Mouse (Mus musculus) heart, adult 2 months (tissue): ENCODE results near the gene Adpgk. TPM values are rescaled to one million over a fixed set of nuclear protein-coding genes. Genes with fewer than 3 reads are reported as not detected.

Experiments
- DNase-seq, 2 experiments: peaks; one replicate each; pipeline ENCODE4 v3.0.0; 2021
- H3K27ac ChIP-seq: fragments of 200-600 bp; 2 replicates; pipeline ENCODE4 v1.8.1; 2022
- H3K27me3 ChIP-seq: fragments of 200-500 bp; 2 replicates; pipeline ENCODE4 v1.6.1; 2012; ENCODE audit warnings: mild to moderate bottlenecking, low read length, inconsistent platforms, mixed read lengths; ENCODE audit not compliant: control insufficient read depth, insufficient read depth
- H3K36me3 ChIP-seq: fragments of 200-500 bp; 2 replicates; pipeline ENCODE4 v1.6.1; 2012; ENCODE audit warnings: low read length, inconsistent platforms; ENCODE audit not compliant: control insufficient read depth, insufficient read depth
- H3K4me1 ChIP-seq: fragments of 200-500 bp; 2 replicates; pipeline ENCODE4 v1.6.1; 2011; ENCODE audit warnings: low read length; ENCODE audit not compliant: control insufficient read depth, insufficient read depth
- H3K4me3 ChIP-seq: fragments of 200-600 bp; 2 replicates; pipeline ENCODE4 v1.8.1; 2022
- H3K79me2 ChIP-seq: fragments of 200-500 bp; replicated peaks from 2 replicates; pipeline ENCODE4 v1.6.1; 2012; ENCODE audit warnings: mild to moderate bottlenecking, inconsistent platforms, low read length, moderate library complexity, mixed read lengths; ENCODE audit not compliant: control insufficient read depth, insufficient read depth
- H3K9ac ChIP-seq: fragments of 200-500 bp; 2 replicates; pipeline ENCODE4 v1.6.1; 2012; ENCODE audit warnings: low read depth, mild to moderate bottlenecking, control low read depth, inconsistent platforms, low read length, mixed read lengths
- CTCF ChIP-seq: fragments of 200-600 bp; IDR thresholded peaks from 2 replicates; pipeline ENCODE4 v1.8.1; 2022; ENCODE audit warnings: antibody characterized with exemption, mild to moderate bottlenecking, moderate library complexity
- EP300 ChIP-seq: fragments of 200-500 bp; IDR thresholded peaks from 2 replicates; pipeline ENCODE4 v1.6.1; 2011; ENCODE audit warnings: low read depth, low read length, control low read depth; ENCODE audit not compliant: insufficient read depth
- POLR2A ChIP-seq: fragments of 200-500 bp; IDR thresholded peaks from 2 replicates; pipeline ENCODE4 v1.6.1; 2011; ENCODE audit warnings: mild to moderate bottlenecking, low read depth, low read length, control low read depth; ENCODE audit not compliant: insufficient read depth
- WGBS: fragments of 180-500 bp; shearing (Covaris S2); methylation state at CpG from one replicate; pipeline ENCODE4 v1.1.7; 2018; 5-methylcytosine and 5-hydroxymethylcytosine counted together
- intact Hi-C: fragments of 180-260 bp; cut with DNase I; formaldehyde crosslinking; loops from one replicate; pipeline ENCODE4 v1.15.1; 2025
- polyA plus RNA-seq: library from polyadenylated mRNA; depleted of rRNA; stranded (reverse); fragments of >200 nt; gene quantifications from 2 replicates; pipeline ENCODE4 v1.2.3, GENCODE M21; 2012
- total RNA-seq, 2 experiments: library from RNA; stranded (reverse); gene quantifications; 2 replicates each; pipeline ENCODE4 v1.2.3; 2021

Gene Adpgk
- total and polyA plus RNA-seq, 3 experiments, result 6.6 to 7.8 (median 7.7) TPM

DNA sequence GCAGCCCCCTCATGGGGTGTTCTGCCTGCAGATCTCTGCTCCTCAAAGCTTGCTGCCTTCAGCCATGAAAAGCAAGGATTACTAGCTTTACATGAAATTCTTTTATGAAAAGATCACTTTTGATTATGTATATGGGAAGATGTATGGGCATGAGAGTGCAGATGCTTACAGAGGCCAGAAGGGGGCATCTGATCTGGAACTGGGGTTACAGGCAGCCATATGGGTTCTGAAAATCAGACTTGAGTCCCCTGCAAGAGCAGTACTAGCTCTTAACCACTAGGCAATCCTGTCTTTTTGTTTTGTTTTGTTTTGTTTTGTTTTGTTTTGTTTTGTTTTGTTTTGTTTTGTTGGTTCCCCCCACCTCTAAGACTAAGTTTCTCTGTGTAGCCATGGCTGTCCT, 18.2 kb upstream of the Adpgk start:
- no peak for DNase-seq
- no peaks in the 10 kb centered on the region for H3K27me3 ChIP-seq
- no peaks in the 10 kb centered on the region for H3K36me3 ChIP-seq
- no peak overlapping the region for H3K9ac ChIP-seq
- H3K27ac ChIP-seq, result no peak overlapping the region
- peaks cover 3% of the 10 kb centered on the region; the same call in 1 of the 2 replicates for H3K4me1 ChIP-seq
- intact Hi-C loops, result no loop called here
- H3K4me3 ChIP-seq, result no peak overlapping the region
- TF ChIP-seq CTCF, result peak; percentile 22; the same call in 1 of the 2 replicates
- TF ChIP-seq POLR2A, result no peak
- H3K79me2 ChIP-seq, result no peaks in the 10 kb centered on the region

- H3K27ac ChIP-seq, result no peak overlapping the region
- peaks cover under 1% of the 10 kb centered on the region; the same call in 1 of the 2 replicates for H3K4me1 ChIP-seq
- WGBS, result 84% methylated on average over 19 of the region's 19 CpGs
- DNase-seq, result no peak
- H3K9ac ChIP-seq, result no peak overlapping the region
- no peaks in the 10 kb centered on the region for H3K79me2 ChIP-seq
- H3K36me3 ChIP-seq, result no peaks in the 10 kb centered on the region
- intact Hi-C loops, result no loop called here
- no peak for TF ChIP-seq EP300
- TF ChIP-seq CTCF, result no peak
- no peak for TF ChIP-seq POLR2A
- no peaks in the 10 kb centered on the region for H3K27me3 ChIP-seq
- no peak overlapping the region for H3K4me3 ChIP-seq
Observed at GRCm38 (mm10) chr9:59274846-59275455, 16.4 kb upstream of the Adpgk start.

GRCm38 (mm10) chr9:59278199-59278598, 13.2 kb upstream of the Adpgk start:
- H3K4me3 ChIP-seq, result no peak overlapping the region
- 85% methylated on average over 2 of the region's 2 CpGs for WGBS

DNA sequence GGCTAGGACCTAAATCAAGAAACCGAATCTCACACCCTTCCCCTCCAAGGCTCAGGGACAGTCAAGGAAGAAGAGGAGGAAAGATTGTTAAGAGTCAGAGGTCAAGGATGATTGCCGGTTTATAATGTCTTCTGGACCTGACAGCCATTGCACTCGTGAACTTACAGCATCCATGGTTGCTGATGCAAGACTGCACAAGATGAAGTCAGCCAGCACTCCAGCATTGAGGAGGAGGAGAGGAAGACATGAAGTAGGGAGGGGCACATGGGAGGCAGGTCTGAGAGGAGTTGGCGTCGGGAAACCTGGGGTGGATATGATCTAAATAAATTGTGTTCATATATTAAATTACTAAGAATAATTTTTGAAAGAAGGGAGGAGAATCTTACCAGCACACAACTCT, 12.7 kb upstream of the Adpgk start:
- intact Hi-C loops, result no loop called here
- Histone ChIP-seq H3K27me3 (no peaks in the 10 kb centered on the region), H3K27ac (no peak overlapping the region), H3K36me3 (no peaks in the 10 kb centered on the region), H3K4me1 (no peaks in the 10 kb centered on the region; the same call in 1 of the 2 replicates), H3K79me2 (no peaks in the 10 kb centered on the region), H3K4me3 (no peak overlapping the region), H3K9ac (no peak overlapping the region)
- DNase-seq, result no peak
- TF ChIP-seq POLR2A, result no peak
- no peak for TF ChIP-seq CTCF
- no peak for TF ChIP-seq EP300
- 85% methylated on average over 5 of the region's 5 CpGs for WGBS

More at GRCm38 (mm10) chr9:59278199-59278598, 13.2 kb upstream of the Adpgk start:
- no peak overlapping the region for H3K9ac ChIP-seq
- no peak overlapping the region for H3K27ac ChIP-seq
- no peak for TF ChIP-seq POLR2A
- TF ChIP-seq EP300, result no peak
- TF ChIP-seq CTCF, result no peak
- no peaks in the 10 kb centered on the region for H3K79me2 ChIP-seq
- H3K4me1 ChIP-seq, result no peaks in the 10 kb centered on the region; the same call in 1 of the 2 replicates
- intact Hi-C loops, result no loop called here
- H3K27me3 ChIP-seq, result no peaks in the 10 kb centered on the region
- H3K36me3 ChIP-seq, result no peaks in the 10 kb centered on the region
- DNase-seq, result no peak

DNA sequence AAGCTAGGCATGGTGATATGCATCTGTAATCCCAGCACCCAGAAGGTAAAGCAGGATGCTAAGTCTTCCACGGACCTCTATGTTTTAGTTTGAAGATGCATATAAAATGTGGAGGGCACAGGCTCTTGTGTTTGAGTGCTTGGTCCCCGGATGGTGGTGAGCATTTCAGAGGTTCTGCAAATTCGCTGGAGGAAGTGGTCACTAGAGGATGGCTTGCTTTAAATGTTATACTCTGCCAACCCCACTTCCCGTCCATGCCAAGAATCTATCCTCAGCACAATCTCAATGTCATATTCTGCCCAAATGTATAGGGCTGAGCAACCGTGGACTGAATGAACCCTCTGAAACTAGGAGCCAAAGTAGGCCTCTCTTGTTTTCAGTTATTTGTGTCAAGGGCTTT, 10.5 kb upstream of the Adpgk start:
- intact Hi-C loops, result no loop called here
- no peaks in the 10 kb centered on the region for H3K27me3 ChIP-seq
- no peak overlapping the region for H3K9ac ChIP-seq
- H3K27ac ChIP-seq, result no peak overlapping the region
- TF ChIP-seq POLR2A, result no peak
- no peak for TF ChIP-seq EP300
- no peak for TF ChIP-seq CTCF
- no peaks in the 10 kb centered on the region for H3K36me3 ChIP-seq
- DNase-seq, result no peak
- H3K4me3 ChIP-seq, result no peak overlapping the region
- 84% methylated on average over 5 of the region's 5 CpGs for WGBS
- no peaks in the 10 kb centered on the region; the same call in 1 of the 2 replicates for H3K4me1 ChIP-seq
- H3K79me2 ChIP-seq, result no peaks in the 10 kb centered on the region

- intact Hi-C loops, result loop anchor here (1.0 to 2.0 kb wide), 2 partner anchors 269 to 379 kb away; no protein-coding TSS in a partner anchor
- DNase-seq, result peak; percentile 76 to 82
- no peaks in the 10 kb centered on the region for H3K27me3 ChIP-seq
- H3K36me3 ChIP-seq, result no peaks in the 10 kb centered on the region
- no peak overlapping the region for H3K9ac ChIP-seq
- no peaks in the 10 kb centered on the region for H3K79me2 ChIP-seq
- H3K4me1 ChIP-seq, result no peaks in the 10 kb centered on the region; the same call in 1 of the 2 replicates
- 36% methylated on average over 24 of the region's 27 CpGs for WGBS
- no peak overlapping the region for H3K27ac ChIP-seq
- TF ChIP-seq EP300 (no peak), CTCF (peak; percentile 68)
- no peak overlapping the region for H3K4me3 ChIP-seq
Observed at GRCm38 (mm10) chr9:59281871-59282682, 9.3 kb upstream of the Adpgk start.
